Mouse (Mus musculus) heart, postnatal 10 days (tissue): ENCODE measurements at regions not wholly inside any gene's neighbourhood (a gene's known extent, or its start where the extent isn't known, plus 50 kb on each side); places are given as distances from the start of the nearest gene placed in this dataset.

Experiments used
- DNase-seq, 2 experiments: peaks; one replicate each; pipeline ENCODE4 v3.0.0; 2021
- intact Hi-C: fragments of 180-260 bp; cut with DNase I; formaldehyde crosslinking; loops from one replicate; pipeline ENCODE4 v1.15.1; 2025

DNA sequence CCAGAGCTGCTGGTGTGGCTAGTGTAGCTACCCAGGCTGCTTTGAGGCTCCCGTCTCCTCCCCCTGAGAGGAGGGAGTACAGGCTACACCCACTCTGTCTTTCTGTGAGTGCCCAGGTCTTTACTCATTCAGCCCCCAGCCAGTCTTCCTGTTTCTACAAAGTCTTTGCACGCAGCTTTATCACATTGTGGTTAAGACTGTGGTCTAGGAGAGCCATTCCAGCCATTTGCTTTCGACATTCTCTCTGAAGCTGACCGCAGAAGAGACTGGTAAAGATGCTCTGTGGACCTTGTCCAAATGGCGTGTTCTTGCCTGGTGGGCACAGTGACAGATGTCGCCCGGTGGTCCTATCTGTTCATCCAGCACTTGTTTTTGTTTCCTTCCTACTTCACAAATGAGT is 62.0 kb downstream of the Tpra1 start:
- DNase-seq = no peak
- intact Hi-C loops = no loop called here

DNA sequence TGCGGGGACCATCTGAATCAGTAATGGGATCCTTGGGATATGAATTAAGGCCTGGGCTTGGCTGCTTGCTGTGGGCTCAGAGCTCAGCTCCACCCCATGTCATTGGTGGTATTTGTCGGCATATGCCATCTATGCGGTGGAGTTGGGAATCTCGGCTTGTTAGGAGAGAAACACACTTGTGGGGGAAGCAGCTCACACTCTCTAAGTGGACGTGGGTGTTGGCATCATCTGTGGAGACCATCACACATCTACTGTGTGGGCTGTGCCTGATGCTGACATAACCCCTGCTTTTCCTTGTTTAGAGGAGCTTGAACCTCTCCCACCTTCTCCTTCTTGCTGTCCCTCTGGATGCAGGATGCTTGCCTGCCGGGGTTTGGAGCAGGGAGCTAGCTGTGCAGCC is 62.9 kb downstream of the Tpra1 start:
- intact Hi-C loops = no loop called here
- DNase-seq = no peak

DNA sequence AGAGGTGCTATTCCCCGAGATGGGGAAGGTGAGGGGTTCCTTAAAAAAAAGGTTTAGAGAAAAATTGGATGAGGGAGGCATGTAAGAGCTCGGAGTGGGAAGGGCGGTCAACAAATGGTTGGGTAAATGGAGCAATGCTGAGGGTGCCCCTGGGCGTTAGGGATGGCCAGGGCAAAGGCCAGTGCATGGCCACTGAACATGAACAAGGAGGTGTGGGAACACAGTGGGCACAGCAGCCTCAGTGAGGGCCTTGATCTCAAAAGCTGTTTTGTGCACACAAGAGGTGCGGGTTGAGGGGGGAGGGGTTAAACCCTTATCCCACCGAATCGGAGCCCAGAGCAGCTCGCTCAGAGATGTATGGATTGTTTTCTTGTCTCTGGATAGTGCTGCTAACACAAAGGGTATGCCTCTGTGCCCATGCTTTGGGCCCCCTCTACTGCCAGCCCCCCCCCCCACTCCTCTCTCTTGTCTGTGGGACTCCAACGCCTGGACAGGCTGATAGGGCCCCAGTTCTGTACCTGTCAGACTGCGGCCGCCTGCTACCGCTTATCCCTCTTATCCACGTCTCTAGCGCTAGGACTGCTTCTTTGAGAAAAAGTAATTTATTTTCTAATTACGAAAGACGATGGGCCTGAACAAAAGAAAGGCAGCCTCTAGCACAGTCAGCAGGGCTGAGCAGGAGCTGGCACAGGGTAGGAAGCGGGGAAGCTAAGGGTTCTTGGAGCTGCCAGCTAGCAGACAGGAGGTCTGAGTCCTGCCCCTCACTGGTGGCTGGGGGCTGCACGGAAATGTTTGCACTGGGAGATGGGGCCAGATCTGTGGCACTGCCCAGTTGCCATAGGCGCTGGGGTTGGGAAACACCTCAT is 63.5 kb downstream of the Tpra1 start:
- intact Hi-C loops = no loop called here
- no peak for DNase-seq

DNA sequence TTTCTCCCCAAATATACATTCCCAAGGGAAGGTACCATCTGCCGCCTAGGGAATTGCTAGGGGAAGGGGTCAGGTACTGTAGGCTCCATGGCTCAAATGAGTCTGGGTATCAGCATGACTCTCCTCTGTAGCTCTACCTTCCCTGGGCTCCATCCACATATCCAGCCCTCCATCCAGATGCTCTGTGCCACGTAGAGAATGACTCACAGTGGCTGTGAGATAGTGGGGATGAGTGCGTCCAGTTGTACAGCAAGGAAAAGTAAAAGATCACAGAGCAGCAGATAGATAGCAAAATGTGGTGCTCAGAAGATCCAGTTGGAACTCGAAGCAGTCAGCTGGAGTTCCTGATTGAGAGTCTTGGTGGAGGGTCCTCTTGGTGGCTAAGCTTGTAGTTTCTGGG is 64.5 kb downstream of the Tpra1 start:
- DNase-seq = no peak
- intact Hi-C loops = no loop called here

DNA sequence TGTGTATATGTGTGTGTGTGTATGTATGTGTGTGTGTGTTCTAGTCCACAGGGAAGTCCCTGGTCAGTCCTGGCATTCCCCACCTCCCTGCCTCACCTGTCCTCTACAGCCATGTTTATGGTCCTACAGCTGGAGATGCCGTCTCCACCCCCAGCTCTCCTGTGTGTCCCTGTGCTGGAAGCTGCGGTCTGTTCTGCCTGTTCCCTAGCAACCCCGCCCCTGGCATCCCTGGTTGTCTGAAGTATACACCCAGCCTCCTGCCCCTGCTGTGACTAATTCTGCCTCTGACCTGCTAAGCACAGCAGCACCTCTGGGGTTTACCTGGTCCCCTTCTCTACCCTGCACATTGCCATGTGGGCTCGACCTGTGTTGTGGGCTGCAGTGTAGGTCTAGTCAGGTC is 66.8 kb downstream of the Tpra1 start:
- intact Hi-C loops = no loop called here
- no peak for DNase-seq

DNA sequence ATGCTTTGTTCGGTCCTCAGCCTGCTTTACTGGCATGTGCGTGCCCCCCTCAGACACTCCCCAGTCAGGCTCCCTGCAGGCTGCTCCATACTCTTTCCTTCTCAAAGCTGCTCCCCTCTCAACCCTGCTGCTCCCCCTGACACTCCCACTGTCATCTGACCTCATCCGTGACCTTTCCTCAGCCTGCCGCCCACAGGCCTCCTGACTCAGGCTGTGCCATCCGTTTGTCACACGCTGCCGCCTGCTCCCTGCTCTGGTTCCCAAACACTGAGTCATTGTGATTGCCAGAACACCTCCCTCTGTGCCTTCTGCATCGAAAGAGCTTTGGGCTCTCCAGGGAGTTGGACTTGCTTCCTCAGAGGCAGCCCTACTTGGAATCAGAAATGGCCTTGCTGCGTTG is 69.7 kb downstream of the Tpra1 start:
- intact Hi-C loops = no loop called here
- DNase-seq = peak in 1 of 2 experiments; percentile 8

DNA sequence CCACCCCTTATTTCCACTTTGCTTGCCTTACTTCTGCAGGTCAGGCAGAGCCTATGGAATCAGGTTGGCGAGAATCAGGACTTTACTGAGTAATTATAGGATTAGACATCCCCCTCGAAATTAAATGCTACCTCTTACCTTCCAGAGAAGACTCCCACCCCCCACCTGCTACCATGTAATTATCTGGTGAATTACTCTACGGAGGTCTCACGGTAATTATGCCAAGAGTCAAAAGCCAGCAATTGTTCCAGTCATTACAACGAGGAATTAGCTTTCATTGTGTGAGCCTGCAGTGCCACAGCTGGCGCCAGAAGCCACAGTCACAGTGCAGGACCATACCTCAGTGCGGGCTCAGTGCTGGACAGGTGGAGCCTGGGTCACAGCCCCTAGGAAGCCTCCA is 72.4 kb downstream of the Tpra1 start:
- intact Hi-C loops = no loop called here
- no peak for DNase-seq

DNA sequence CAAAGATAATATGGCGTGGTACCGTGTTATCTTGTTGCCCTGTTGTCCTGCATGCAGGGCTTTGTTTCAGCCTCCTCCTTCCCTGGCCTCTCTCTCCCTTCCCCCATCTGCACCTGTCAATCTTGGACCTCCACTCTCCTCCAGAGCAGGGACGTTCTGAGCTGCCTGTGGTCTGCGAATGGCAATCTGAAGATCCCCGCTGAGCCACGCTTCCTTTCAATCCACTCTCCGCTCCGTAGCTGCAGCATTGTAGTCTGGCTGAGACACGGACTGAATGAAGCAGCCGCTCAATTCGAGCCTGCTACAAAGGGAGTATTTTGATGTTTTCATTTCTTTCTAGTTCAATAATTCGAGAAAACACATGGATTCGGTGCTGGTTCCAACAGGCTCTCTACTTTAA is 74.5 kb downstream of the Tpra1 start:
- intact Hi-C loops = no loop called here
- DNase-seq = no peak

DNA sequence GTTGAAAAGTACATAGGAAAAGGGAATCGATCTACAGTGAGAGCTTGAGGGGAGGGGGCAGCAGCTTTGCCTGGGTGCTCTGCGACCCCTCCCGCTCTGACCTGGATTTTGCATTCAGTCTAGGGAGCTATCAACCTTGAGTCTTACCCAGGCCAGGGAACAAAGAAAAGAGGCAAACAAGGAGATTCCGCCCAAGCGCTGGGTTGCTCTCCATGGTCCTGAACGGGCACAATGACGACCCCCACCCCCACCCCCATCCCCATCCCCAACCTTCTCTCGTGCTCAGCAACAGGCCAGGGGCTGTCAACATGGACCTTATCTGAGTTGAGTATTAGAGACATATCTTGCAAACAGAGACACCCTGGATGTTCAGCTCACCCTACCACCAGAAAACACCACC is 74.9 kb downstream of the Tpra1 start:
- no peak for DNase-seq
- intact Hi-C loops = no loop called here

DNA sequence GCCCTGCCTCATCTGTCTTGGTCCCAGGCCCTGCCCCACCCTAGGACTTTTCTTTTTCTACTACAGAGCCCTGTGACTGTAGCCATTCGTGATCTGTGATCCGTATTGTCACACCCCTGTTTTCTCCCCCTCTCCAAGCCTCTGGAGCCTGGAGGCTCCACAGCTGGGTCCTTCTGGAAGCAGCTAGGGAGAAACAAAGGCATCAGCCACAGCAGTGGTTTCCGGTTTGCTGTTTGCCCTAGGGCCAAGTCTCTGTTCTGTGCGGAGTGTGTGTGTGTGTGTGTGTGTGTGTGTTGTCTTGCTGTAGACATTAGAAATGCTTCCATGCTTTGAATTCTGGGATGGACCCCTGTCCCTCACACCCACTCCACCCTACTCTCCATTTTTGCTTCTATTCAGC is 76.9 kb downstream of the Tpra1 start:
- intact Hi-C loops = no loop called here
- DNase-seq = peak in 1 of 2 experiments; percentile 30

DNA sequence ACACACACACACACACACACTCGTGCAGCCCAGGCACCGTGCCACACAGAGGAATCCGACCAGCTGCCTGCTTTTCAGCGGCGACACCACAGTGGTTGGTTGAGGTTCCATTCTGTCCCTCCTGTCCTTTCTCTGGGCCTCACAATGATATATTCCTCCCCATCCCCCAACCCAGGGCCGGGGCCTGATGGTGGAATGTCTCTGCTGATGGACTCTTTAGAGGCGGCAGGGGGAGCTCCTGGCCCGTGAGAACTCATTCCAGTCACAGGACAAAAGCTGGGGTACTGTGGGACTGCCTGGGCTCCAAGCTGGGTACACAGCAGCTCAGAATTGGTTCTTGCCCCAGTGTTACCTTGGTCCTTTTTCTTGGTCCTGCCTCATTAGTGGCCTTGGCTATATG is 78.1 kb downstream of the Tpra1 start:
- peak; percentile 66 to 77 for DNase-seq
- intact Hi-C loops = loop anchor here (1.0 to 5.0 kb wide), 2 partner anchors 382 to 573 kb away; partner anchors contain the start of gene Plxna1

DNA sequence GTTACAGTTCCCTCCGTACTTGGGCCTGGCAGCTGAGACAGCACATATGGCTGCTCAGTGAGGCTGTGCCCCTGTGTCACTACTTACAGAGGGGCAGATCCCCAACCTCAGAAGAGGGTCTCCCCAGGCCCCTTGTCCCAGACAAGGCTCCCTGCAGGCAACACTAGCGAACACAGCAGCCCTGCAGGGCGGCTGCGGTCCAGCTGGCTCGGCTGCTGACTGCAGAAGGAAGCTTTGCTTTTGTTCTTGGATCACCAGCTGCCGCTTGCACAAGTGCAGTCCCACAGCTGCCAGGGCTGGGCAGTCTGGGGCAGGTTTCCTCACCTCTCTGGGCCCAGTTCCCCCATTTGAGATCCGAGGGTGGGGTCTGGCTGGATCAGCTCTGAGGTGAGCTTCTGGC is 79.5 kb downstream of the Tpra1 start:
- intact Hi-C loops = loop anchor here (5.0 kb wide), 1 partner anchor 381 kb away; the partner anchor contains the start of gene Plxna1
- no peak for DNase-seq

DNA sequence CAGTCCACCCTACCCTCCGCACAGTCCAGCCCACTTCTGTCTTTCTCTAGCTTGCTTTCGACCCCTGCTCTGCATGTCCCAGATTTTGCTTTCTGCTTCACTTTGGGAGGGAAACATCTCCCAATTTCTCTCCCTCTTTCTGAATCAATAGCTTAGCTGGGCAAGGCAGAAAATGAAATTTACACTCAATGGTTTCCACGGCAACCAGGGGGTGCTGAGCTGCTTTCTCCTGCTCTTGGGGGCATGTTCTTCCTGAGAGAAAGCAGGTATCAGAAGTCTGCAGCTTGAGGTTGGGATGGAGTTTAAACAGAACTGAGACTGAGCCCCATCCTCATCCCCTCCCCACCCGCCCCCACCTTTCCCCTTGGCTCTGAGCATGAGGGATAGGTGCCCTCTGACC is 82.1 kb downstream of the Tpra1 start:
- intact Hi-C loops = loop anchor here (5.0 kb wide), 1 partner anchor 378 kb away; the partner anchor contains the start of gene Plxna1
- DNase-seq = no peak

DNA sequence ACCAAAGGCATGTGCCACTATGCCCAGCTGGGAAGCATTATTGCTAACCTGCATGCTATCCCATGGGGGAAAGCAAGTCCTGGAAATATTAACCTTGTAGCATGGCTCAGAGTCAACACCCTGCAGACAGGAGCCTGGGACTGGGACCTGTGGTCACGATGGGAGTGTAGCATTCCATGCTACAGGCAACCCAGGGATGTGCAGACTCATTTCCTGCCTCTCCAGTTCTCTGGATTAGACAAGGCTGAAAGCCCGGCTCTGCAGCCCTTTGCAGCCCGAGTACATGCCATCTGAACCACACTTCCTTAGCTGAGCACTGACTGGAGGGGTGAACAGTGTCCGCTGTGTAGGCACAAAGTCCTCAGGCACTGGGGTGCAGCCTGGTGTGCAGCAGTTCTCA is 82.8 kb downstream of the Tpra1 start:
- intact Hi-C loops = loop anchor here (5.0 kb wide), 1 partner anchor 377 kb away; the partner anchor contains the start of gene Plxna1
- DNase-seq = no peak

DNA sequence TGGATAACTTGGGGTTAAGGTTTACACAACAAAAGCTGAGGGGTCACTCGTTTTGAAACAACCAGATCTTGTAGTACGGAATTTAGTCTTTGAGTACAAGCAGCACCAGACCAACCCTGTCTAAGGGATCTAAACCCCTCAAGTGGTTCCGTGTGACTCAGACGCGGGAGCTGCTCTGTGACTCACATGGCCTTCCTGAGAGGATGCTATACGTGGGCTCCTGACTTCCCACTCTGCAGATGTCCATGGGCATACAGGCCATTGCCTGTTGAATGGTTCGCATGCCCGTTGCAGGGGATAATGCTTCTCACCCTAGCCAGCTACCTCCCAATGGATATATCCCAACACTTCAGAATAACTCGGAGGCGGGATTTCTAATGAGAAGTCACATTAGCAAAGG is 86.5 kb downstream of the Tpra1 start:
- intact Hi-C loops = no loop called here
- no peak for DNase-seq

DNA sequence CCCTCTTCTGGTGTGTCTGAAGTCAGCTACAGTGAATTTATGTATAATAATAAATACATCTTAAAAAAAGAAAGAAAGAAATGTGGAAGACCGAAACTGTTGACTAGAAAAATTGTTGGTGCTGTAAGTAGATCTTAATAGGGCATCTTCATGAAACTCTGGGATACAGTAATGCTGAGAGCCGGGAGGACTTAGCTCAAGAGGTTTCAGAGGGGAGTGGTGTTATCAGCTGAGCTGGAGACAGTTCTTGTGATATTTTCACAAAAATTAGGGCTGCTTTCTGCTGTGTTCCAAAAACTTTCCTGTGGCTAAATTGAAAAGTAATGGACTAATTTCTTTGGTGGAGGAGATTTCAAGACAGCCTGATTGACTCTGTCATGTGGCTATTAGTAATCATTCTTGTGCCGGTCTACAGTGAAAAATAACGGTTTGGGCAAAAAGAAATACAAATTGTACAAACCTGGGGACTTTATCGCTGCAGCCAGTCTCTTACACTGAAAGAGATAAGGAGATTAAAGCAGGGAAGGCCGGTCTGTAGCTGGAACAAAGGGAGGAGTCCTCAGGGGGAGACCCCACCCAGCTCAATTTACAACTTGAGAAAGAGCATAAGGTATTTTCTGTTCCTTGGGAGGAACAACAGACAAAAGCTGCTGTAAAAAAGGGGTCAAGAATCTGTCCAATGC is 87.7 kb downstream of the Tpra1 start:
- intact Hi-C loops = no loop called here

DNA sequence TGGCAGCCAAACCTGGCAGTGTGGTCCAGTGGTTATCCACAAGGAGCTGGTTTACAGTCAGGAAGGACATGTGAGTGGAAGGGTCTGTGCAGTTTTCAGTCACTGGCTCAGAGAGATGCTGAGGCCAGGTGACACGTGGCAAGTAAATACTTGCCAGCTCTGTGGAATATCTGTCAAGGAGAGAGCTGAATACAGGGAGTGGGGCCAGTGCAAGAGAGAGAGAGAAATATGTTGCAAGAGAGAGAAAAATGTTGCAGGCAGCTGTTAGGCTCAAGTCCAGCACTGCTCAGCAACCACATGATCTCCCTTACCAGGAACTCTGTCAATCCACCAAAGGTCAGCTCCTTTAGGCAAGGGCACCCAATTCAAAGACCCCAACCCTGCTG is 88.2 kb downstream of the Tpra1 start:
- peak; percentile 34 to 49 for DNase-seq
- intact Hi-C loops = no loop called here

More for the DNA sequence above, 87.7 kb downstream of the Tpra1 start:
- DNase-seq = no peak

DNA sequence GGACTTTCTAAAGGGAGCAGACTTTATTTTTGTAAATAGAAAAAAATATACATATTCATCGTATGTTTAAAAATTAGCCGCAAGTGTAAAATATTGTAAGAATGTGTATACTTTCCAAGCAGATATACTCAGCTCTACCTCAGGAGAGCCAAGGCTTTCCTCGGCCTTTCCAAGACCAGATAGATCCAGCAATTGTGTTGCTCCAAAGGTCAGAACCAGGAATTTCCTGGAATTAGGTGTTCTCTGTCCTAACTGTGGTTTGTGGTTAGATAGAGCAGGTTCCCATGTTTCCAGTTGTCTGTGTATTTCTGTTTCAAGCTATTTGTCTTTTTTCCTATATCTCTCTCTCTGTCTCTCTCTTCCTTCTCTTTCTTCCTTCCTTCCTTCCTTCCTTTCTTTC is 93.0 kb downstream of the Tpra1 start:
- intact Hi-C loops = no loop called here
- no peak for DNase-seq

DNA sequence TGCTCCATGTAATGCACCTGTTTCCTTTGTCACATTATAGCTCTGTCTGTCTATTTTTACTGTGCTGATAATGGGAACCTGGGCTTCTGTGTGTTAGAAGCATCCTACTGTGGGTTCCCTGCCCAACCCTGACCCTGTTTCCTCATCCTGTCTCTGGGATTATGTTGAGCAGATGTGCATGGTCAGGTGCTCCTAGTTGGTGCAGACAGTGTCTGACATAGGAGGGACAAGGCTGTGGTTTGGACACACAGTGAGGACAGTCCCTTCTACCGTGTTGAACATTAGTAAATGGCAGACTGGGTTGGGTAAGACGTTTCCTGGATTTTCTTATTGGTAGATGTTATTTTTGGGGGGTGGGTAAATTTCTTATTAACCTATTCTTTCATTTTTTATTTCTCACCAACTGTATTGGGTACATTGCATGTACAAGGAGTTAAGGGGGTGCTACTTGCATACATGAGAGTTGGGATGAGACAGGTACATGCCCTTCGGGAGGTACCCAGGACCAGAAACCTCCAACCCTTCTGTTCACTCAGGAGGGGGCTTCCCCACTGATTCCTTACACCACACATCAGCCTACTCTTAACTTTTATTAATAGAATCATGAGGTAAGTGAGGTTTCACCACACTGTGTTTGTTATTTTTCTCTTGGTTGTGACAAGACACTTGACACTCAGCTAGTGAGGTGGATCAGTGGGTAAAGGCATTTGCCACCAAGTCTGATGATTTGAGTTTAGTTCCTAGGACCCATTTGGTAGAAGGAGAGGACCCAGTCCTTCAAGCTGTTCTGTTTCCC is 97.1 kb downstream of the Tpra1 start:
- intact Hi-C loops = no loop called here
- DNase-seq = no peak

DNA sequence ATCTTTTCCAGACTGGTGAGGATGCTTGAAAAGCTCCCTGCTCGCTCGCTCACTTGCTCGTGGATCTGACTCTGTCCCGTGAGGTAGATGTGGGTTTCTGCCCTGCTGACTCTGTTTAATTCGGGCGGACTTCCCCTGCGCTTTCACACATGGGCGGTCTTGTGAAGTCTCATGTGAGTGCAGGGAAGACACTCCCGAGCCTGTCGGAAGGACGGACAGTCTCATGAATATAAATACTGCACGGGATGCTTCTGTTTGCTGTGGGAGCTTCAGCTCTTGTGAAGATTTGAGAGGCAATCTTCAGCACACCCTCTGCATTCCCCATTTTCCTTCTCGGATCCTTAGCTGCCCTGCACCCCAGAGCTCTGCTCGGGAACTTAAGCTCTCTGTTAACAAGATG is 98.3 kb downstream of the Tpra1 start:
- intact Hi-C loops = no loop called here
- DNase-seq = peak in 1 of 2 experiments; percentile 25

DNA sequence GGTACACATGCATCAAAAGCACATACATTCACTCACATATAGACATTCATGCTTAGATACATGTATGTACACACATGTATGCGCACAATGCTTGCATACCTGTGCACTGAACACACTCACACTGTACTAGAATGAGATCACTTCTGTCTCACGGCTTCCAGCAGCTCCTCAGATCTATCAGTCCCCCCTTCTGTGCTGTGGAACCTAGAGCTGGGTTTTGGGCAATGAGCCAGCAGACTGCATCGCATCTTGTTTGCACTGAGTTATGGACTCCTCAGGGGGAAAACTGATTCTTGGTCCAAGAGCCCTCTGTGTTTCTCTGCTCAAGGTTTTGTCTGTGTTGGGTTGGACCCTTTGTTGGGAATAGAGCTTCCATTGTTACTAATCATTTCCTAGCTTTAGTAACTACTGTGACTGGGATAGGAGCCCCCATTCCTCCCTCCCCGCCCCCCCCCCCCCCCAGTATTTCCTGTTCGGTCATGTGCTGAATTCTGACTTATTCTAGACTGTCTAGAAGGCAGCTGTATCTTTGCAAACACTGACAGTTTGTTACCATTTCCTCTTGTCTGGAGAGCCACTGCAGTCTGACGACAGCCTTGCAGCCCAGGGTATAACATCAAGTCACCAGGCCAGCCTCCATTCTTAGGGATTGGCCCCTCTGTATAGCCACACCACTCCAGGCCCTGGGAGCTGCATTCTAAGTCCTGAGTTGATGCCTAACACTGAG is 101.3 kb downstream of the Tpra1 start:
- intact Hi-C loops = no loop called here
- peak; percentile 23 to 46 for DNase-seq
